Comparison of ENCODE assay signal across 10 mouse cellular contexts in the genomic region with DNA sequence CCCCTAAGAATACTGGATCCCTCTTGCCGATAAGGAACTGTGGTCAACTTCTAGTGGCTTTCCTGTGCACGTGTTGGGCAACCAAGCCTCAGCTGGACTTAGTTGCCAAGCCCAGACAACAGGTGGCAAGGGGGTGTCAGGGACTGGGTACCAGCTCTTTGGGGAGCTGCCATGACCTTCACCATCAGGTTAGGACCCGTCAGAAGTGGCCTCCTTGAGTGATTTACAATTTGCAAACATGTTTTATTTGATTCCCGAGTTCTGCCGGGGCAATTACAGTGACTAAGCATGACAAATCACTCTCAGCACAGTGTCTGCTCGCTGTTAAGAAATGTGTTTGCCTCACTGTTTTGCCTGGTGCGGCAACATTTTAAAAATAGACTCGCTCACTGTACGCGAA. TPM values are rescaled to one million over a fixed set of nuclear protein-coding genes. Genes with fewer than 3 reads are reported as not detected.
DNase-seq lines count a peak whose midpoint lies in the region; ATAC-seq lines count a peak whose summit lies in the region.
"Had no signal": no experiment of that assay in that cellular context is flagged by ENCODE, and none has a peak within 500 bp of the region (broad histone marks: within the 10 kb centered on the region; RNA-seq: fewer than 3 reads in every experiment).

No protein-coding gene starts in this region.

- ATAC-seq in hematopoietic stem cell, adult 5-6 weeks (replicated peaks in 1 of 2; ENCODE audit: insufficient read depth in 1 of 2, low FRiP score in 2 of 2, low TSS enrichment in 1 of 2, low read depth in 1 of 2, poor library complexity in 2 of 2, severe bottlenecking in 2 of 2) = peak; percentile 59 to 70

- peak; percentile 37 for DNase-seq in gastrocnemius, adult 18-20 months (ENCODE audit: low spot score)
- DNase-seq in gastrocnemius, adult 8-10 months (ENCODE audit: low spot score in 2 of 2) = no peak
- DNase-seq in right cerebral cortex, adult 18-20 months = peak; percentile 43
- no peak for DNase-seq in right cerebral cortex, postnatal 4 days
- peak; percentile 33 for DNase-seq in telencephalon, adult 2 months (ENCODE audit: low read depth, low spot score)
- no peak for DNase-seq in urinary bladder, postnatal 4 days (ENCODE audit: low spot score in 2 of 2)
- no peak for DNase-seq in thymus, postnatal 36 days
- DNase-seq: cerebellum, postnatal 10 days; retina, postnatal 1 day had no signal

RNA-seq across cellular contexts. Expression of a gene that starts 7.9 kb away (rescaled TPM):
- total RNA-seq in gastrocnemius, adult 18-20 months (2021) = 1 to 10 TPM; 3.6 to 6.7 TPM
- total RNA-seq in gastrocnemius, adult 8-10 months (2022) = 10 to 100 TPM in 1 of 4 experiments, 1 to 10 TPM in 3; 3.0 to 10.9 (median 6.4) TPM
- total RNA-seq in hematopoietic stem cell, adult 5-6 weeks (2017) = 8.7 and 10.9 TPM in 2 replicates

RNA-seq across cellular contexts. Expression of a gene that starts 59.2 kb away (rescaled TPM):
- 1 to 10 TPM in 1 of 2 experiments, under 1 TPM in 1; 0.75 to 1.9 TPM for total RNA-seq in gastrocnemius, adult 18-20 months (2021)
- 1 to 10 TPM in 3 of 4 experiments, under 1 TPM in 1; 0.82 to 3.1 (median 1.9) TPM for total RNA-seq in gastrocnemius, adult 8-10 months (2022)
- total RNA-seq in hematopoietic stem cell, adult 5-6 weeks (2017) = not detected in 2 replicates

Comparison
In these comparisons a context has a peak if more than half of its experiments do, and no peak if none do; other contexts are left out.
1. DNase-seq: peak in gastrocnemius, adult 18-20 months (single experiment), right cerebral cortex, adult 18-20 months (single experiment) and telencephalon, adult 2 months (single experiment); none in gastrocnemius, adult 8-10 months (0 of 2), right cerebral cortex, postnatal 4 days (single experiment), urinary bladder, postnatal 4 days (0 of 2) and thymus, postnatal 36 days (0 of 2).